Mouse (Mus musculus) kidney, adult 2 months (tissue): Measurements from ENCODE around the gene 7420426K07Rik.

Source experiments
- CTCF ChIP-seq: fragments of 200-500 bp; conservative IDR thresholded peaks from 2 replicates; pipeline ENCODE4 v1.5.1; 2011; ENCODE audit warnings: low read depth, mild to moderate bottlenecking, control low read depth, low read length, moderate library complexity, mixed read lengths; ENCODE audit not compliant: insufficient read depth, insufficient read length
- POLR2A ChIP-seq: fragments of 200-500 bp; IDR thresholded peaks from one replicate; pipeline ENCODE4 v1.6.1; 2011; ENCODE audit warnings: low read depth, low read length, control low read depth

- TF ChIP-seq CTCF (no peak), POLR2A (no peak)
These were observed 1.4 kb upstream of the 7420426K07Rik start for GRCm38 (mm10) chr9:98901486-98901885.
